Mouse (Mus musculus) hindbrain, embryonic 14.5 days (tissue): ENCODE results near the gene Abhd4. TPM values are rescaled to one million over a fixed set of nuclear protein-coding genes. Genes with fewer than 3 reads are reported as not detected.

Experiments used
- ATAC-seq: fragments of 200-750 bp; cut with Nextera tagmentation; 2 replicates; pipeline ENCODE4 v1.8.0; 2017; ENCODE audit warnings: moderate number of reproducible peaks, mild to moderate bottlenecking, moderate TSS enrichment, moderate library complexity; ENCODE audit not compliant: low FRiP score
- DNase-seq: peaks from one replicate; pipeline ENCODE4 v3.0.0-alpha.2; 2015; ENCODE audit warnings: low spot score
- H3K27ac ChIP-seq: fragments of 300-500 bp; sonication (generic); 2 replicates; pipeline ENCODE4 v1.5.1; 2014; ENCODE audit warnings: mild to moderate bottlenecking, moderate library complexity
- H3K27me3 ChIP-seq: fragments of 300-500 bp; sonication (generic); 2 replicates; pipeline ENCODE4 v1.6.1; 2014; ENCODE audit warnings: mild to moderate bottlenecking, low read length, mixed read lengths; ENCODE audit not compliant: control insufficient read depth, insufficient read depth
- H3K36me3 ChIP-seq: fragments of 300-500 bp; sonication (generic); replicated peaks from 2 replicates; pipeline ENCODE4 v1.6.1; 2014; ENCODE audit not compliant: control insufficient read depth, insufficient read depth
- H3K4me1 ChIP-seq: fragments of 300-500 bp; sonication (generic); replicated peaks from 2 replicates; pipeline ENCODE4 v1.6.1; 2014; ENCODE audit warnings: antibody characterized with exemption, low read length, mixed read lengths; ENCODE audit not compliant: control insufficient read depth, insufficient read depth
- H3K4me2 ChIP-seq: fragments of 300-500 bp; sonication (generic); replicated peaks from 2 replicates; pipeline ENCODE4 v1.6.1; 2014; ENCODE audit warnings: mild to moderate bottlenecking, moderate library complexity
- H3K4me3 ChIP-seq: fragments of 300-500 bp; sonication (generic); replicated peaks from 2 replicates; pipeline ENCODE4 v1.5.1; 2014; ENCODE audit warnings: mild to moderate bottlenecking, low read length
- H3K9ac ChIP-seq: fragments of 300-500 bp; sonication (generic); 2 replicates; pipeline ENCODE4 v1.6.1; 2014
- H3K9me3 ChIP-seq: fragments of 300-500 bp; sonication (generic); 2 replicates; pipeline ENCODE4 v1.6.1; 2016; ENCODE audit warnings: low read length; ENCODE audit not compliant: control insufficient read depth
- WGBS: fragments of 180-500 bp; shearing (Covaris S2); extraction: QIAGEN DNeasy Blood & Tissue Kit; methylation state at CpG from one replicate; pipeline ENCODE4 v1.1.7; 2014; 5-methylcytosine and 5-hydroxymethylcytosine counted together
- polyA plus RNA-seq: library from polyadenylated mRNA; unstranded; fragments of >200 nt; fragmentation: Nextera tagmentation; extraction: Ambion mirVana; gene quantifications from 2 replicates; pipeline ENCODE4 v1.2.1, GENCODE M21; 2014

Gene Abhd4
- polyA plus RNA-seq, 1 experiment from 2014 or later, result 64.5 TPM

- WGBS, result 86% methylated on average over 7 of the region's 7 CpGs
- no peaks in the 10 kb centered on the region; the same call in 1 of the 2 replicates for H3K4me1 ChIP-seq
These were observed 34.1 kb upstream of the Abhd4 start for GRCm38 (mm10) chr14:54219849-54220248.

DNA sequence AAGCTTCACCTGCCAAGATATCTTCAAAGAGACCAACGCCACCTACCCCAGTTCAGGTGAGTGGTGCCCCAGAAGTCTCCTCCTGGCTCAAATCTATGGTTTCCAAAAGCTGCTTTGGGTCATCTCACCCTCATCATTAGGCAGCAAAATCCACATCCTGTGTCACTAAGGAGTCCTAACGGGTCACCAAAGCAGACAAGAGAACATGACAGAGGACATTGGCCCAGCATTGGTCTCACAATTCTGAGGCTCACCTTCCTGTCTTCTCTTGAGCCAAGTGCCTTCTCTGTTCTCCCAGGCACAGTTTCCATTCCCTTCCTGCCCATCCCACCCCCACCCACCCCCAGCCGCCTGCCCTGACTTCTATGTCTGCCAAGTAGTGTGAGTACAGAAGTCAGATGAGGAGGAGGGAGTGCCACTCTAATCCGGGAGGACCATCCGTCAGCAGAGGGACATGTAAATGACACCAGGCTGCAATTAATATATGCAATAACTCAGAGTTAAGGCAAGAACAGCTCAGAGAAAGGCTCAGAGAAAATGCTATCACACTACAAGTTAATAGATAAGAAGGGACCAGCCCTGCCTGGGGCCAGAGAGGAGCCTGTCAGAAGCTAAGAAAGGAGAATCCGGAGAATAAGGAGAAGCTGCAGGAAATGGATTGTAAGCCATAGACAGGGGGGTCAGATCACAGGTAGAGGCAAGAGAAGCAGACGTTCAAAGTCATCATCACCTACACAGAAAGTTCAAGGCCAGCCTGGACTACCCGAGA, 33.1 kb upstream of the Abhd4 start:
- no peak for ATAC-seq

More at GRCm38 (mm10) chr14:54219849-54220248, 34.1 kb upstream of the Abhd4 start:
- H3K27me3 ChIP-seq, result no peaks in the 10 kb centered on the region
- no peaks in the 10 kb centered on the region for H3K9me3 ChIP-seq
- H3K4me3 ChIP-seq, result no peak overlapping the region
- no peak for ATAC-seq
- no peak overlapping the region for H3K27ac ChIP-seq
- no peak overlapping the region for H3K9ac ChIP-seq
- DNase-seq, result no peak
- H3K36me3 ChIP-seq, result no peaks in the 10 kb centered on the region
- no peak overlapping the region for H3K4me2 ChIP-seq

DNA sequence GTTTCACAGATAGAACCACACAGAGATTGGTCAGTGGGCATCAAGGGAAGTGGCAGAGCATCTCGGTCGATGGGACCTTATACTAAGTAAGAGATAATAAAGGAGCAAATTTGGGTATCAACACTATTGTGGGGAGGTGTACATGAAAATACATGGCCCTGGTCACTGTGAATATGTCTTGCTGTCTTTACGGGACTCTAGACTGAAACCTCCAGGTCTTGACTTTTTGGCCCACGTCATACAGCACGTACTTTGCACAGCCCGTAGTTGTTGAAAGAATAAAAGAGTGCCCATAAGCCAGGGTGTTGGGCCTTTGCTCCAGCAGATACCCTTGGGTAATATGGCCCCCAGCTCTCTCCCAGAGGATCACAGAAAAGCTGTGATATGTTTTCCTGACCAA, 32.3 kb upstream of the Abhd4 start:
- Histone ChIP-seq H3K4me3 (no peak overlapping the region), H3K9ac (no peak overlapping the region), H3K36me3 (no peaks in the 10 kb centered on the region), H3K4me2 (no peak overlapping the region), H3K27me3 (no peaks in the 10 kb centered on the region), H3K9me3 (no peaks in the 10 kb centered on the region), H3K4me1 (peaks cover 4% of the 10 kb centered on the region), H3K27ac (no peak overlapping the region)
- ATAC-seq, result no peak
- no peak for DNase-seq
- 96% methylated on average over 6 of the region's 6 CpGs for WGBS

More for the DNA sequence above, 33.1 kb upstream of the Abhd4 start:
- no peaks in the 10 kb centered on the region for H3K36me3 ChIP-seq
- no peak overlapping the region for H3K4me2 ChIP-seq
- peaks cover 4% of the 10 kb centered on the region for H3K4me1 ChIP-seq
- WGBS, result 84% methylated on average over 8 of the region's 8 CpGs
- no peak for DNase-seq
- H3K27ac ChIP-seq, result no peak overlapping the region
- no peak overlapping the region for H3K4me3 ChIP-seq
- H3K9me3 ChIP-seq, result no peaks in the 10 kb centered on the region
- H3K9ac ChIP-seq, result no peak overlapping the region
- H3K27me3 ChIP-seq, result no peaks in the 10 kb centered on the region

DNA sequence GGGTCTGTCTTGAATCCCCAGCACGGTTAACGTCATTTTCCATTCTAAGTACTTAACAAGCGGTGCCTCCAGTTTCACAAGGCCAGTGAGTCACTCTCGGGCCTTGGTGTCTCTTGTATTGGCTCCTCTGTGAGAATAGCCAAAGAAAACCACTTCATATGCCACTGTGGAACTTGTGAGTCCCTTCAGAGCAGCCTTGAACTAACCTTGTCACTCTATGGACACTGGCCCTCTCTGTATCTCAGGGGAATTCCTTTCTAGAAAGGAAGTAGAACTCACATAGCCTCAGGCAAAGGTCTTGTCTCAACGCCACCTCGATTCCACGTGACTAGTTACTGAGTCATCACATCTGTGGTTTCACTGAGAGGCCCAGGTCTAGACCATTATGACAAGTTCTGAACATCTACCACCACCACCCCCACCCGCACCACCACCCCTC, 31.7 kb upstream of the Abhd4 start:
- ATAC-seq, result no peak

DNA sequence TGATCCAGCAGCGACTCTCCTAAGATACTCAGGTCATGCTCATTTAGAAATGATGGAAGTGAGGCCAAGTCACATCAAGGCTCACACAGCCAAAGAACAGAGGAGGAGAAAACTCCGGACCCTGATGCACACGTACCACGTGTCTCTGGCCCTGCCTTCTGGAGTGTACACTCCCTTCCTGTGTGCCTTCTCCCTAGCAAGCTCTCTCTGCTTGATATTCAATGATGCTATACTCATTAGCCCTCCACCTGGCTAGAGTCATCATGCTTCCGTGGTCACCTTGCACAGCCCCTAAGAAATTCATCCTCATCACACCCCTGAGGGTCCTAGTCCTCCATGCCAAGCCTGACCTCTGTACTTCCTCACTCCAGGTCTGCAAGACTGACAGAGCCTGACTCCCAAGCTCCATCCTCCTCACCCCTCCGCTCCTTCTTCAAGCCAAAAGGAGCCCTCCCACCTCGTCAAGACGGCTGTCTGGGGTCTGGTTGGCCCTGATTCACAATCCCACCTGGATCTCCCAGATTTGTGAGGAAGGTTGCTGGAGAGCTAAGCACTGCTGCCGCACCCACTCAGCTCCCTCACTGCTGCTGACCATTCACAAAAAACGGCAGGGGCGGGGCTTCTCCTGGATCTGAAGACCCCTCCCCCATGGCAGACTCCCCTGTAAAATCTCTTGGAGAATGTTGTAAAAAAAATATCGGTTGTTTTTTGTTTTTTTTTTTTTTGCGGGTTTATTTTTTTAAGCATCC, 30.5 kb upstream of the Abhd4 start:
- Histone ChIP-seq H3K9ac (no peak overlapping the region), H3K9me3 (no peaks in the 10 kb centered on the region), H3K4me3 (no peak overlapping the region), H3K4me1 (peaks cover 9% of the 10 kb centered on the region), H3K4me2 (no peak overlapping the region), H3K36me3 (no peaks in the 10 kb centered on the region), H3K27ac (no peak overlapping the region), H3K27me3 (no peaks in the 10 kb centered on the region)
- DNase-seq (no peak), ATAC-seq (no peak)
- 55% methylated on average over 13 of the region's 13 CpGs for WGBS

More for the DNA sequence above, 31.7 kb upstream of the Abhd4 start:
- Histone ChIP-seq H3K27ac (no peak overlapping the region), H3K4me3 (no peak overlapping the region), H3K9ac (no peak overlapping the region), H3K4me2 (no peak overlapping the region), H3K9me3 (no peaks in the 10 kb centered on the region), H3K27me3 (no peaks in the 10 kb centered on the region), H3K4me1 (peaks cover 4% of the 10 kb centered on the region), H3K36me3 (no peaks in the 10 kb centered on the region)
- 90% methylated on average over 8 of the region's 8 CpGs for WGBS
- DNase-seq, result no peak

GRCm38 (mm10) chr14:54224064-54224417, 29.9 kb upstream of the Abhd4 start:
- Histone ChIP-seq H3K4me3 (no peak overlapping the region), H3K4me1 (peaks cover 14% of the 10 kb centered on the region), H3K36me3 (no peaks in the 10 kb centered on the region), H3K27ac (no peak overlapping the region), H3K27me3 (no peaks in the 10 kb centered on the region), H3K4me2 (no peak overlapping the region), H3K9me3 (no peaks in the 10 kb centered on the region), H3K9ac (no peak overlapping the region)
- DNase-seq (no peak), ATAC-seq (no peak)
- 95% methylated on average over 5 of the region's 5 CpGs for whole genome bisulfite sequencing

DNA sequence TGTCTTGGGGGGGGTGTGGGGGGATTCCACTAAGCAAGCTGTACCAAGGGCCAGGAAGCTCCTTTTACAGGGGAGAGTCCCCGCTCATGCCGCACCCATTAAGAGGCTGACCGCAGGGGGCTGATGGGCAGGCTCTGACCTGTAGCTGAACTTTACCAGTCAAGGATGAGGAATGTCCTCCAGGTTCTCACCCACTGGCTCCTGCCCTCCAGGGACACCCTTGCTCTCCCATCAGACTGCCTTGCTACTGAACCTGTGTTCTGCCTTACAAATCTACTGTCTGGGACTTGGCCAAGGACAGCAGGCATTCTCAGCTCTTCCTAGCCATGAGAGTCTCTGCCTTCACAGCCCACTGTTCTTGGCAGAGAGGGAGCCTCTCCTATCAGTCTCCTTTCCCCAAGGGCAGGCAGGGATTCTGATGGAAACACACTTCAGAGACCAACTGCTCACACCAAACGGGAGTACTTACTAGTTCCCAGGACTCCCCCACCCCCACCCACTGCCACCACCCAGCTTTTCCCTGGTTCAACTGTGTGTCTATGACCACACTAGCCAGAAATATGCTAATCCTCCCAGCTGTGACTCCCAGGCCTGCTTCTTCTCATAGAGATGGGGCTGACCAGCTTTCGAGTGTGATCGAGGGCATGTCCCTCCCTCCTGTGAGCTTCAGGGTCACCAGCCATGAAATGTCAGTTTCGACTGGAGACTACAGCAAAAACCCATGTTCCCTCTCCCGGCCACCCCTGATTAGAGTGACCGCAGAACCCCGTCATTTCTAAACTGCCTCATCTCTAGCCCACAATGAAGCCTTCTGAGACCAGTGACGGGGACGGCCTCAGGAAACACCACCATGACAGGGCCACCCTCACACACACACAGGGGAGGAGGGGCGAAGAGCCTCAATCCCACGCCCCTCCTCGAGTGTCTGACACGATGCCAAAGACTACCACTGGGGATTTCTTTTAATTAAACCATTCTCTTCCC, 29.2 kb upstream of the Abhd4 start:
- Histone ChIP-seq H3K9me3 (no peaks in the 10 kb centered on the region), H3K9ac (no peak overlapping the region), H3K27me3 (no peaks in the 10 kb centered on the region), H3K4me2 (no peak overlapping the region), H3K27ac (peak overlapping the region; percentile 55; the same call in 1 of the 2 replicates), H3K4me1 (peaks cover 19% of the 10 kb centered on the region), H3K36me3 (no peaks in the 10 kb centered on the region), H3K4me3 (no peak overlapping the region)
- peak; percentile 29; the same call in 1 of the 2 replicates for ATAC-seq
- no peak for DNase-seq
- 33% methylated on average over 16 of the region's 16 CpGs for WGBS

- Histone ChIP-seq H3K9me3 (no peaks in the 10 kb centered on the region), H3K4me2 (no peak overlapping the region), H3K36me3 (no peaks in the 10 kb centered on the region), H3K9ac (no peak overlapping the region), H3K27ac (peak overlapping the region; percentile 47), H3K27me3 (no peaks in the 10 kb centered on the region), H3K4me1 (peaks cover 19% of the 10 kb centered on the region), H3K4me3 (no peak overlapping the region)
- DNase-seq, result no peak
- 72% methylated on average over 11 of the region's 11 CpGs for WGBS
- no peak for ATAC-seq
These were observed 28.3 kb upstream of the Abhd4 start for GRCm38 (mm10) chr14:54225725-54226124.
